Mouse (Mus musculus): ENCODE results near the gene Gm45808. TPM values are rescaled to one million over a fixed set of nuclear protein-coding genes. Genes with fewer than 3 reads are reported as not detected.
"Not testable (repeated sequence)": the region's sequence is repeated elsewhere in the genome, so short reads cannot be mapped to it uniquely, and the experiment has no call there.

Gene Gm45808
- polyA plus RNA-seq, 1 experiment from 2014 or later = not detected

DNA sequence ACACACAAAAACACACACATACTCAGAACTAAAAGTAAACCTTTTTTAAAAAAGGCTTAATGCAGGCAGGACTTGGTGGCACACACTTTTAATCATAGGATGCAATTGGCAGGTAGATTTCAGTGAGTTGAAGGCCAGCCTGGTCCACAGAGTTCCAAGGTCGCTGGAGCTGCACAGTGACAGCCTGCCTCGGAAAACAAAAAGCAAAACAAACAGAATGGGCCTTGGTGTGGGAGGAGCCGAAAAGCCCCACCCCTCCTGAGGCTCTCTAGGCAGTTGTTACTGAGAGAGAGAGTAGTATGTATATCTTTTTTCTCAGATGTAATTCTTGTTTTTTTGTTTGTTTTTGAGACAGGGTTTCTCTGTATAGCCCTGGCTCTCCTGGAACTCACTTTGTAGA, 4.7 kb upstream of the Gm45808 start:
- Histone ChIP-seq H3K9ac (replicated peaks; ENCODE audit: low read depth, low read length) (no peak overlapping the region), H3K36me3 (ENCODE audit: control insufficient read depth, insufficient read depth) (peaks cover 10% of the 10 kb centered on the region), H3K9me3 (ENCODE audit: control insufficient read depth, low read length) (no peaks in the 10 kb centered on the region), H3K27ac (ENCODE audit: low read length) (no peak overlapping the region), H3K4me1 (replicated peaks; ENCODE audit: control insufficient read depth, insufficient read depth, low read length) (peaks cover 13% of the 10 kb centered on the region), H3K27me3 (replicated peaks; ENCODE audit: control insufficient read depth, insufficient read depth, low read length) (no peaks in the 10 kb centered on the region), H3K4me3 (replicated peaks; ENCODE audit: low read length) (no peak overlapping the region), H3K4me2 (ENCODE audit: low read length) (no peak overlapping the region)
- 23% methylated on average over 3 of the region's 3 CpGs for WGBS
- no peak for ATAC-seq

DNA sequence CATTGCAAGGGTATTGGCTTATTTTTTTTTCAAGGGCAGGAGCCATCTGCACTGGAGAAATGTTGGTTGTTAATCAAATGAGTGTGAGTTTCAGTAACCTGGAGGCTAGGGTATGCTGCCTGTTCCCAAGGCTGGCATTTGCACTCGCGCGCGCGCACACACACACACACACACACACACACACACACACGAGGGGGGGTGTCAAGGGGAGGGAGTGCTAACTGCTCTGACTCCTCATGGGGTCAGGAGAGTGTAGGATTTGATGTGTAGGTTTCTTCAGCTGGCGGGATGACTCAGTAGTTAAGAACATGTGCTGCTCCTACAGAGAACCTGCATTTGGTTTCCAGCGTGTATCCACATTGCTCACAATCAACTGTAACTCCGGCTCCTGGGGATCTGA, 4.2 kb upstream of the Gm45808 start:
- H3K9me3 ChIP-seq (ENCODE audit: control insufficient read depth, low read length) = no peaks in the 10 kb centered on the region
- no peak for ATAC-seq
- H3K4me3 ChIP-seq (replicated peaks; ENCODE audit: low read length) = no peak overlapping the region
- WGBS = 44% methylated on average over 9 of the region's 9 CpGs
- H3K27ac ChIP-seq (ENCODE audit: low read length) = no peak overlapping the region
- peaks cover 13% of the 10 kb centered on the region for H3K4me1 ChIP-seq (replicated peaks; ENCODE audit: control insufficient read depth, insufficient read depth, low read length)
- no peak overlapping the region for H3K9ac ChIP-seq (replicated peaks; ENCODE audit: low read depth, low read length)
- no peaks in the 10 kb centered on the region for H3K27me3 ChIP-seq (replicated peaks; ENCODE audit: control insufficient read depth, insufficient read depth, low read length)
- no peak overlapping the region for H3K4me2 ChIP-seq (ENCODE audit: low read length)
- peaks cover 10% of the 10 kb centered on the region for H3K36me3 ChIP-seq (ENCODE audit: control insufficient read depth, insufficient read depth)

DNA sequence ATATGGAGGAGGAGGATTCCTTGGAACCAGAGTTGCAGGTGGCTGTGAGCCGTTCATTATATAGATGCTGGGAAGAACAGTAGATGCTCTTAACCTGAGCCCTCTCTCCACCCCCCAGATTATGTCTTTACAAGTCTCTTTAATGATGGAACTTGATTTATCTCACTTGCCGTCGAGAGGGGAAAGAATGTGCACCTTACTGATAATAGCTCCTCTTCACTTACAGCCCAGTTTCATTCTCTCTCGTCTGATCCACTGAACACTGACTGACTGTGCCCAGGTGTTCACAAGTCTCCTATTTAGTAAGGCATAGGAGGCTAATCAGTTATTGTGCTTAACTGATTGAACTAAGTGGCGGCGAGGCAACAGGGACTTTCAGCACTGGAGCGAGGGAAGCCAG, 3.0 kb upstream of the Gm45808 start:
- peaks cover 8% of the 10 kb centered on the region for H3K36me3 ChIP-seq (ENCODE audit: control insufficient read depth, insufficient read depth)
- peaks cover 13% of the 10 kb centered on the region for H3K4me1 ChIP-seq (replicated peaks; ENCODE audit: control insufficient read depth, insufficient read depth, low read length)
- no peaks in the 10 kb centered on the region for H3K27me3 ChIP-seq (replicated peaks; ENCODE audit: control insufficient read depth, insufficient read depth, low read length)
- H3K9me3 ChIP-seq (ENCODE audit: control insufficient read depth, low read length) = no peaks in the 10 kb centered on the region
- WGBS = 82% methylated on average over 7 of the region's 7 CpGs
- no peak overlapping the region for H3K4me2 ChIP-seq (ENCODE audit: low read length)
- no peak for ATAC-seq
- H3K9ac ChIP-seq (replicated peaks; ENCODE audit: low read depth, low read length) = no peak overlapping the region
- H3K4me3 ChIP-seq (replicated peaks; ENCODE audit: low read length) = no peak overlapping the region
- H3K27ac ChIP-seq (ENCODE audit: low read length) = no peak overlapping the region

DNA sequence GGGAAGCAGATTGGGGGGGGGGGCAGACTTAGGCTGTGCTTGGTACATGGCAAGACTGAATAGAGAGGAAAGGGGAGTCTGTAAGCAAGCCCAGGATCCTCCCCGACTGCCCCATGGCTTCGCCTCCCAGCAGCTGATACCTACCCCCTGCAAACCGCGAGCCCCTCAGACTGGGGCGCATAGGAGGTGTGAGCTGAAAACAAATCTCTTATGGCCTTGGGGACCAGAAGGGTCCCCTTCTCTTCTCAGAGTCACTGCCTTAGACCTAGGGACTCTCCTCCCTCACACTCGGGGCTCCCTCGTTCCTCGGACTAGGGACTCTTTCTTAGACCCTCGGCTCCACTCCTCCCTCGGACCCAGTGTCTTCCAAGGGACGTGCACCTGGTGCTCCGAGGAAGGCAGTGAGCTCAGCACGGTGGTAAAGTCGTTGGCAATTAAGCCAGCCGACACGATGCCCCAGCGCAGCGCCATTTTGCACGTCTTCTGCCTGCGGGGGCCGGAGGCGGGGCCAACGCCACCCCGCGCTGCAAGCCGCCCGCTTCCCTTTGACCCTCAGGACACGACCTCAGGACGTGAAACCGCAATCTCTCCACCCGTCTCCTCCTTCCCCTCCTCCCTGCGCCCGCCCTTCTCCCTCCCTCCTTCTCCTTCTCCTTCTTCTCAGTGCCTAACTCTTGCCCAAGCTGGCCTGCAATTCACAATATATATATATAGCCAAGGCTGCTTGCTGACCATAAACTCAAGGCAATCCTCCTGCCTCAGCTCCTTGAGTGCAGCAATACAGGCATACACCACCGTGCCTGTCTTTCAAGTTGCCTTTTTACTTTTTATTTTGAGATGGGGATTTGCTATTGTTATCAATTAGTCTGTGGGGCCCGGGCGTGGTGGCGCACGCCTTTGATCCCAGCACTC, 1.9 kb upstream of the Gm45808 start, which contains the start of gene Dhdh:
Gene Dhdh (minus strand): TSS at position 513 of the 912 bp plus-strand sequence.
- H3K4me1 ChIP-seq (replicated peaks; ENCODE audit: control insufficient read depth, insufficient read depth, low read length) = peaks cover 13% of the 10 kb centered on the region
- peak within 1 kb of the TSS; percentile 67 for H3K9ac ChIP-seq (replicated peaks; ENCODE audit: low read depth, low read length)
- H3K4me2 ChIP-seq (ENCODE audit: low read length) = peak within 1 kb of the TSS; percentile 66
- H3K4me3 ChIP-seq (replicated peaks; ENCODE audit: low read length) = peak within 1 kb of the TSS; percentile 48
- H3K27ac ChIP-seq (ENCODE audit: low read length) = peak within 1 kb of the TSS; percentile 67
- WGBS = 8% methylated on average over 38 of the region's 38 CpGs
- no peaks in the 10 kb centered on the region for H3K9me3 ChIP-seq (ENCODE audit: control insufficient read depth, low read length)
- peak; percentile 59 for ATAC-seq
- H3K27me3 ChIP-seq (replicated peaks; ENCODE audit: control insufficient read depth, insufficient read depth, low read length) = no peaks in the 10 kb centered on the region
- H3K36me3 ChIP-seq (ENCODE audit: control insufficient read depth, insufficient read depth) = peaks cover 3% of the 10 kb centered on the region

DNA sequence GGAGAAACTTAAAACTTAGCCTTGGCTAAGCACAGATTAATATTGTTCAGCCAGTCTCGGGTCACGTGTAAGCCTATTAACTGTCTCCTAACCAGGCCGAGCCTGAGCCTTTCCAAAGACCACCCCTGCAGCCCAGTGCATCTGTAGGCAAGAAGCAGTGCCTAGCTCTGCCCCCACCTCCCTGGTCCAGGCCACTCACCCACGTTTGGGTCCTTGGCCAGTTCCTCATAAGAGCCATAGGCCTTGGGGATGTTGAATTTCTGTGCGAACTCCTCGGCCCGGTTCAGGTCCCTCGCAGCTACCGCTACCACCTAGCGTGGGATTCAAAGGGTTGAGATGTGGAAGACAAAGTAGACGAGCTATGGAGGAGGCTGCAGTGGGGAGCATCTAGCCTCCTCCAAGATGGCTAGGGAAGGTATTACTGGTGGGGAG, 1.3 kb upstream of the Gm45808 start:
- H3K4me1 ChIP-seq (replicated peaks; ENCODE audit: control insufficient read depth, insufficient read depth, low read length) = peaks cover 13% of the 10 kb centered on the region
- H3K27ac ChIP-seq (ENCODE audit: low read length) = peak overlapping the region; percentile 67
- H3K9me3 ChIP-seq (ENCODE audit: control insufficient read depth, low read length) = no peaks in the 10 kb centered on the region
- ATAC-seq = peak; percentile 58
- 15% methylated on average over 11 of the region's 11 CpGs for WGBS
- H3K36me3 ChIP-seq (ENCODE audit: control insufficient read depth, insufficient read depth) = no peaks in the 10 kb centered on the region
- H3K4me3 ChIP-seq (replicated peaks; ENCODE audit: low read length) = peak overlapping the region; percentile 48
- peak overlapping the region; percentile 66 for H3K4me2 ChIP-seq (ENCODE audit: low read length)
- H3K9ac ChIP-seq (replicated peaks; ENCODE audit: low read depth, low read length) = peak overlapping the region; percentile 67
- H3K27me3 ChIP-seq (replicated peaks; ENCODE audit: control insufficient read depth, insufficient read depth, low read length) = no peaks in the 10 kb centered on the region

DNA sequence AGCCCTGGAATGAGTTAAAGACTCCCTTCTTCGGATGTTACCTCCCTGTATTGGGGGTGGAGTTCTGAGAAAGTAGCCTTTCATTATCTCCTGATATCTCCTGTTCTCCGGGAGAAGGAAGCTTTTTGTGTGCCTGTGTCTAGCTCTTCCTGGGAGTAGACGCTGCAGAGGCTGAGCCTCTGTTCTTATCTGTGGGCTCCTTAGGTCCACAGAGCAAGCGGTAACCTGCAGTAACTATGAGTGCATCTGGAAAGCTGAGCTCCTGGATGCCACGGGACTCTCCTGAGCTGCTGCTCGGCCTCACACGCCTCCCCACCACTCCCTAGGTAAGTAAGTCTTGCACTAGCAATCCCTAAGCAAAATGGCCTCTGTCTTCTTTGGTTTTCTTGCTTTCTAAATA, 453 bp downstream of the Gm45808 start:
- Histone ChIP-seq H3K27me3 (replicated peaks; ENCODE audit: control insufficient read depth, insufficient read depth, low read length) (no peaks in the 10 kb centered on the region), H3K9ac (replicated peaks; ENCODE audit: low read depth, low read length) (no peak overlapping the region), H3K27ac (ENCODE audit: low read length) (no peak overlapping the region), H3K4me2 (ENCODE audit: low read length) (no peak overlapping the region), H3K4me1 (replicated peaks; ENCODE audit: control insufficient read depth, insufficient read depth, low read length) (peaks cover 13% of the 10 kb centered on the region), H3K4me3 (replicated peaks; ENCODE audit: low read length) (no peak overlapping the region), H3K9me3 (ENCODE audit: control insufficient read depth, low read length) (no peaks in the 10 kb centered on the region), H3K36me3 (ENCODE audit: control insufficient read depth, insufficient read depth) (no peaks in the 10 kb centered on the region)
- no peak for ATAC-seq
- 79% methylated on average over 7 of the region's 7 CpGs for WGBS

DNA sequence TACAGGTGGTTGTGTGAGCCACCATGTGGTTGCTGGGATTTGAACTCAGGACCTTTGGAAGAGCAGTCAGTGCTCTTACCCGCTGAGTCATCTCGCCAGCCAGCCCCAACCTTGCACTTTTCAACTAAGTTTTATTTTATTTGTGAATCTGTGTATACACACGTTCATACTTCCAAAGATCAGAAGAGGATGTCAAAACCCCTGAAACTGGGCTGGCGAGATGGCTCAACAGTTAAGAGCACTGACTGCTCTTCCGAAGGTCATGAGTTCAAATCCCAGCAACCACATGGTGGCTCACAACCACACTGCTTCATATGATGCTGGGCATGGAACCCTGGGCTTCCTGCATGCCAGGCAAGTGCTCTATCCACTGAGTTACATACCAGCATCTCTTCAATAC, 1.6 kb downstream of the Gm45808 start:
- not testable (repeated sequence) for H3K4me2 ChIP-seq (ENCODE audit: low read length); H3K27ac ChIP-seq (ENCODE audit: low read length); H3K9ac ChIP-seq (replicated peaks; ENCODE audit: low read depth, low read length); H3K36me3 ChIP-seq (ENCODE audit: control insufficient read depth, insufficient read depth); H3K4me3 ChIP-seq (replicated peaks; ENCODE audit: low read length); H3K9me3 ChIP-seq (ENCODE audit: control insufficient read depth, low read length); H3K27me3 ChIP-seq (replicated peaks; ENCODE audit: control insufficient read depth, insufficient read depth, low read length); ATAC-seq
- 97% methylated on average over 5 of the region's 5 CpGs for WGBS
- H3K4me1 ChIP-seq (replicated peaks; ENCODE audit: control insufficient read depth, insufficient read depth, low read length) = peaks cover 13% of the 10 kb centered on the region

DNA sequence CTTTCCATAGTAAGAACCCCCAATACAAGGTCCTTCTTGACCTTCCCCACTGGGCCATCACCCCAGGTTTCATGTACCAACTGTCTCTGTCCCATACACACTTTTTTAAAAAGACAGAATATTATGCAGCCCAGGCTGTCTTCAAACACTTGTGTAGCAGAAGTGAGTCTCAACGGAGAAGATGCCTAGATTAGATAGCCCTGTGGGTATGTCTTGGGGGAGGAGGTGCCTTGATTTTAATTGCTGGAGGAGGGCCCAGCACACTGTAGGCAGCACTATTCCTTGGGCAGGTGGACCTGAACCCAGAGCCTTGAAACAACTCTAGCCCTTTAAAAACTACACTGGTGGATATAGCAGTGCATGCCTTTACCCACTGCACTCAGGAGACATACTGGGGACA, 4.4 kb downstream of the Gm45808 start:
- Histone ChIP-seq H3K9ac (replicated peaks; ENCODE audit: low read depth, low read length) (no peak overlapping the region), H3K36me3 (ENCODE audit: control insufficient read depth, insufficient read depth) (no peaks in the 10 kb centered on the region), H3K4me3 (replicated peaks; ENCODE audit: low read length) (no peak overlapping the region), H3K9me3 (ENCODE audit: control insufficient read depth, low read length) (no peaks in the 10 kb centered on the region), H3K27ac (ENCODE audit: low read length) (no peak overlapping the region), H3K27me3 (replicated peaks; ENCODE audit: control insufficient read depth, insufficient read depth, low read length) (no peaks in the 10 kb centered on the region), H3K4me2 (ENCODE audit: low read length) (no peak overlapping the region), H3K4me1 (replicated peaks; ENCODE audit: control insufficient read depth, insufficient read depth, low read length) (no peaks in the 10 kb centered on the region)
- no peak for ATAC-seq
- 92% methylated on average over 1 of the region's 1 CpGs for WGBS

DNA sequence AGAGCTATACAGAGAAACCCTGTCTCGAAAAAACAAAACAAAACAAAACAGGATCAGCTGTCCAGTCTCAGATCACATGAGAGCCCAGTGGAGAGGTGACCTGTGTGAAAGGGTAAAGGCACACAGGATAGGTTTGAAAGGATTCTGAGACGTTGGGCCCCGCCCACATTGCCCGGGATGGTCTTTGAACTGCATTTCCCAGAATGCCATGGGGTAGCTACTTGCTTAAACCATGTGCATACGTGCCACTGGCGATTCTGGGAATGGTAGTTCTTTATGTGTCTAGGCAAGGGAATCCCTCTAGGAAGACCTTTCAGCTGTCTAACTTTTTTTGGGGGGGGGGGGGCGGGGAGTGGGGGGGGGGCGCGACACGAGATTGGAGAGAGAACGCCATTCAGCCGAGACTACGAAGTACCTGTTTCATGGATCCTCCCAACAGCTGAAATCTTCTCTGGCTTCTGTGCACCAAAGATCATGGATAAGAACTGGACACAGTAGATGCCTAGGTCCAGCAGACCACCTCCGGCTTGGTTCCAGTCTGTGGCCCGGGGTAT, 5.2 kb downstream of the Gm45808 start, which contains the start of gene Tulp2:
Gene Tulp2 (plus strand): TSS at position 504 of the 554 bp plus-strand sequence.
- Histone ChIP-seq H3K36me3 (ENCODE audit: control insufficient read depth, insufficient read depth) (no peaks in the 10 kb centered on the region), H3K9me3 (ENCODE audit: control insufficient read depth, low read length) (no peaks in the 10 kb centered on the region), H3K27ac (ENCODE audit: low read length) (no peak within 1 kb of the TSS), H3K9ac (replicated peaks; ENCODE audit: low read depth, low read length) (no peak within 1 kb of the TSS), H3K4me2 (ENCODE audit: low read length) (no peak within 1 kb of the TSS), H3K4me1 (replicated peaks; ENCODE audit: control insufficient read depth, insufficient read depth, low read length) (no peaks in the 10 kb centered on the region), H3K4me3 (replicated peaks; ENCODE audit: low read length) (no peak within 1 kb of the TSS), H3K27me3 (replicated peaks; ENCODE audit: control insufficient read depth, insufficient read depth, low read length) (no peaks in the 10 kb centered on the region)
- ATAC-seq = peak; percentile 93
- 55% methylated on average over 15 of the region's 15 CpGs for WGBS
